Mouse (Mus musculus) left cerebral cortex, adult 8-10 months (tissue): ENCODE measurements at regions not wholly inside any gene's neighbourhood (a gene's known extent, or its start where the extent isn't known, plus 50 kb on each side); places are given as distances from the start of the nearest gene placed in this dataset.

Experiments
- DNase-seq, 2 experiments: peaks; one replicate each; pipeline ENCODE4 v3.0.0; 2022; ENCODE audit warnings: low spot score in 2 of 2

- no peak for DNase-seq
These were observed 126.2 kb upstream of the Pcsk2 start for GRCm38 (mm10) chr2:143419791-143420190.

- peak in 1 of 2 experiments; percentile 27 for DNase-seq
These were observed 95.3 kb upstream of the Pcsk2 start for GRCm38 (mm10) chr2:143450680-143451079.

GRCm38 (mm10) chr2:143451256-143451655, 94.7 kb upstream of the Pcsk2 start:
- DNase-seq = peak; percentile 28 to 54

- no peak for DNase-seq
These were observed 94.3 kb upstream of the Pcsk2 start for GRCm38 (mm10) chr2:143451661-143452060.

- no peak for DNase-seq
These were observed 78.0 kb upstream of the Pcsk2 start for GRCm38 (mm10) chr2:143467936-143468335.

- DNase-seq = peak in 1 of 2 experiments; percentile 52
These were observed 74.6 kb upstream of the Pcsk2 start for GRCm38 (mm10) chr2:143471394-143471793.

GRCm38 (mm10) chr2:143490830-143491229, 55.1 kb upstream of the Pcsk2 start:
- DNase-seq = no peak
